Mouse (Mus musculus): Measurements from ENCODE around the gene Adam6b. TPM values are rescaled to one million over a fixed set of nuclear protein-coding genes. Genes with fewer than 3 reads are reported as not detected.
"Not testable (repeated sequence)": the region's sequence is repeated elsewhere in the genome, so short reads cannot be mapped to it uniquely, and the experiment has no call there.

Gene Adam6b
- not detected in 2 replicates for polyA plus RNA-seq (2012; rRNA removed)
- not detected in 2 replicates for polyA plus RNA-seq (2014; fragmentation: Nextera tagmentation; extraction: Ambion mirVana)

DNA sequence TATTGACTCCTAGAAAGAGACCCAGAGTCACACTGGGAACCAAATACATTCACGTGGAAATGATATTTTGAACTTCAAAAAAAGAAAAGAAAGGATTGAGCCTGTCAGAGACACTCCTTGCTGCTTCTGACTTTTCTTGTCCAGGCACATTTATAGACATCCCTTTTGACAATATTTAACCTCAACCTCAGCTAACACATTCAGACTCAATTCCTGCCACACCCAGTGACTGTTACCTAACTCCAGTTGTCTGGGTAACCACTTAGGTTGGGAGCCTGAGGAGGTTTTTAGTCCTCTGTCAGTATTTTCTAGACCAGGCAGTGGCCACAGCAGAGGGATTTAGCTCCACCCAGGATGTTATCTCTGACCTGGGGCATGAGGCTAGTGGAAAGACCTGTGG is at the start of gene Adam6b:
Gene Adam6b, plus strand, starts transcription at position 301 of the 400 bp plus-strand sequence.
- not testable (repeated sequence) for H3K9me3 ChIP-seq (ENCODE audit: control insufficient read depth, low read length); DNase-seq (ENCODE audit: low spot score); H3K4me2 ChIP-seq (replicated peaks; ENCODE audit: low read depth, low read length, severe bottlenecking); H3K4me3 ChIP-seq (replicated peaks; ENCODE audit: low read length); H3K4me1 ChIP-seq (ENCODE audit: control insufficient read depth, insufficient read depth, low read length); H3K9ac ChIP-seq (ENCODE audit: low read depth, low read length, severe bottlenecking); H3K36me3 ChIP-seq (ENCODE audit: control insufficient read depth, insufficient read depth, low read length); H3K27me3 ChIP-seq (ENCODE audit: control insufficient read depth, insufficient read depth, low read length); H3K27ac ChIP-seq (replicated peaks; ENCODE audit: low read depth, low read length); ATAC-seq (ENCODE audit: low FRiP score, low read depth)
- WGBS, result 80% methylated on average over 1 of the region's 1 CpGs

DNA sequence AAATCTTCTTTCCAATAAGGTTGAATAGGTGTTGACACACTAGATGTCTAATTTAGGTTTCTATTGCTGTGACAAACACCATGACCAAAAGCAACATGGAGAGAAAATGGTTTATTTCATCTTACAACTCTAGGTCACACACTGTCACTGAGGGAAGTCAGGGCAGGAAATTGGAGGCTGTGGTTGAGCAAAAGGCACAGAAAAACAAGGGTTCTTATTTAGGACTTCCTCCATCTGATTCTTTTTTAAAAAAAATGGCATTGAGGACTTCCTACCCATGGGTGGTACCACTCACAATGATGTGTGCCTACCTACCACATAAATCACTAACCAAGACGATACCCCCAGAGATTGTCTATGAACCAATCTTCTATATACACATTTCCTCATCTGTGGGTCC is 43.2 kb upstream of the Adam6b start:
- Histone ChIP-seq H3K9ac (ENCODE audit: low read depth, low read length, severe bottlenecking) (no peak overlapping the region), H3K4me3 (replicated peaks; ENCODE audit: low read length) (no peak overlapping the region), H3K27ac (replicated peaks; ENCODE audit: low read depth, low read length) (no peak overlapping the region), H3K4me1 (ENCODE audit: control insufficient read depth, insufficient read depth, low read length) (no peaks in the 10 kb centered on the region), H3K27me3 (ENCODE audit: control insufficient read depth, insufficient read depth, low read length) (no peaks in the 10 kb centered on the region), H3K36me3 (ENCODE audit: control insufficient read depth, insufficient read depth, low read length) (no peaks in the 10 kb centered on the region), H3K4me2 (replicated peaks; ENCODE audit: low read depth, low read length, severe bottlenecking) (no peak overlapping the region), H3K9me3 (ENCODE audit: control insufficient read depth, low read length) (no peaks in the 10 kb centered on the region)
- DNase-seq (ENCODE audit: low spot score) (no peak), ATAC-seq (ENCODE audit: low FRiP score, low read depth) (no peak)
- TF ChIP-seq POLR2A (IDR thresholded peaks at IDR 0.05; ENCODE audit: borderline replicate concordance, extremely low read depth, insufficient read depth, insufficient read length), result no peak
- 96% methylated on average over 1 of the region's 1 CpGs for WGBS

DNA sequence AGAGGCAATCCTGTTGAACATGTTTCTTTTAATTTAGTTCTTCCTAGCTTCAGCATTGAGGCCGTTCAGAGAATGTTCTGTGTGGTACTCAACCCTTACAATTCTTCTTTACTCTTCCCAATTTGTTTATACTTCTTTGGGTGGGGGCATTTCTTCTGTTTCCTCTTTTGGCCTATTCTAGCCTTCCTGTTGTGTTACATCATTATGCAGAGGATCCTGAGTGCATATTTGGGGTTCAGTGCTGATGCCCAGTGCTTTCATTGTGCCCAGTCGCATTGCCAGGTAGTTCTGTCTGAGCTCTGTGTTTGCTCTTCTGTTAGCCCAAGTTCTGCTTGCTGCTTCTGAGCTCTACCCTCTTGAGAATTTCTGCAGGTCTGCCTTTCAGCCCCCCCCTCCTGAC is 13.1 kb upstream of the Adam6b start:
- H3K4me1 ChIP-seq (ENCODE audit: control insufficient read depth, insufficient read depth, low read length), result no peaks in the 10 kb centered on the region
- H3K27ac ChIP-seq (replicated peaks; ENCODE audit: low read depth, low read length), result no peak overlapping the region
- H3K27me3 ChIP-seq (ENCODE audit: control insufficient read depth, insufficient read depth, low read length), result no peaks in the 10 kb centered on the region
- no peak for ATAC-seq (ENCODE audit: low FRiP score, low read depth)
- DNase-seq (ENCODE audit: low spot score), result no peak
- no peaks in the 10 kb centered on the region for H3K36me3 ChIP-seq (ENCODE audit: control insufficient read depth, insufficient read depth, low read length)
- H3K4me3 ChIP-seq (replicated peaks; ENCODE audit: low read length), result no peak overlapping the region
- no peak overlapping the region for H3K4me2 ChIP-seq (replicated peaks; ENCODE audit: low read depth, low read length, severe bottlenecking)
- H3K9ac ChIP-seq (ENCODE audit: low read depth, low read length, severe bottlenecking), result no peak overlapping the region
- no peak for TF ChIP-seq POLR2A (IDR thresholded peaks at IDR 0.05; ENCODE audit: borderline replicate concordance, extremely low read depth, insufficient read depth, insufficient read length)
- H3K9me3 ChIP-seq (ENCODE audit: control insufficient read depth, low read length), result no peaks in the 10 kb centered on the region
- WGBS, result 79% methylated on average over 2 of the region's 2 CpGs

DNA sequence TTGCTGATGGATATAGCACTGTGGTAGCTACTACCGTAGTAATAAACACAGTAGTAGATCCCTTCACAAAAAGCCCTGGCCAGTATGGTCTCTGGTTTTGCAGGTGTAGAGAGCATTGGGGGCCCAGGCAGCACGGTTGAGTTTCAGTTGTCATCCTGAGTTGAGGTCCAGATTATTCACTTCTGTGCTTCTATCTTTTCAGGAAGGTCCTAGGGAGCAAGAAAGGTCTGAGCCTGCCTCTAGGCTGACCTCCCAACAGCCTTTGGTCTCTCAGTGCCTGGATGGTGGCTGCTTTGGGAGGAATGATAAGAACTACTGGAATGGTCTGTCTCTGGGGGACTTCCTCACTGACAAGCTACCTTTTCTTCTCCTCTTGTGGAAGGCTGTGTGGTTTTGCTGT is 7.2 kb upstream of the Adam6b start:
- DNase-seq (ENCODE audit: low spot score), result no peak
- no peak overlapping the region for H3K9ac ChIP-seq (ENCODE audit: low read depth, low read length, severe bottlenecking)
- 73% methylated on average over 2 of the region's 2 CpGs for WGBS
- H3K36me3 ChIP-seq (ENCODE audit: control insufficient read depth, insufficient read depth, low read length), result no peaks in the 10 kb centered on the region
- H3K27ac ChIP-seq (replicated peaks; ENCODE audit: low read depth, low read length), result no peak overlapping the region
- no peaks in the 10 kb centered on the region for H3K4me1 ChIP-seq (ENCODE audit: control insufficient read depth, insufficient read depth, low read length)
- TF ChIP-seq POLR2A (IDR thresholded peaks at IDR 0.05; ENCODE audit: borderline replicate concordance, extremely low read depth, insufficient read depth, insufficient read length), result no peak
- no peak overlapping the region for H3K4me2 ChIP-seq (replicated peaks; ENCODE audit: low read depth, low read length, severe bottlenecking)
- H3K4me3 ChIP-seq (replicated peaks; ENCODE audit: low read length), result no peak overlapping the region
- H3K9me3 ChIP-seq (ENCODE audit: control insufficient read depth, low read length), result no peaks in the 10 kb centered on the region
- ATAC-seq (ENCODE audit: low FRiP score, low read depth), result no peak
- H3K27me3 ChIP-seq (ENCODE audit: control insufficient read depth, insufficient read depth, low read length), result no peaks in the 10 kb centered on the region

DNA sequence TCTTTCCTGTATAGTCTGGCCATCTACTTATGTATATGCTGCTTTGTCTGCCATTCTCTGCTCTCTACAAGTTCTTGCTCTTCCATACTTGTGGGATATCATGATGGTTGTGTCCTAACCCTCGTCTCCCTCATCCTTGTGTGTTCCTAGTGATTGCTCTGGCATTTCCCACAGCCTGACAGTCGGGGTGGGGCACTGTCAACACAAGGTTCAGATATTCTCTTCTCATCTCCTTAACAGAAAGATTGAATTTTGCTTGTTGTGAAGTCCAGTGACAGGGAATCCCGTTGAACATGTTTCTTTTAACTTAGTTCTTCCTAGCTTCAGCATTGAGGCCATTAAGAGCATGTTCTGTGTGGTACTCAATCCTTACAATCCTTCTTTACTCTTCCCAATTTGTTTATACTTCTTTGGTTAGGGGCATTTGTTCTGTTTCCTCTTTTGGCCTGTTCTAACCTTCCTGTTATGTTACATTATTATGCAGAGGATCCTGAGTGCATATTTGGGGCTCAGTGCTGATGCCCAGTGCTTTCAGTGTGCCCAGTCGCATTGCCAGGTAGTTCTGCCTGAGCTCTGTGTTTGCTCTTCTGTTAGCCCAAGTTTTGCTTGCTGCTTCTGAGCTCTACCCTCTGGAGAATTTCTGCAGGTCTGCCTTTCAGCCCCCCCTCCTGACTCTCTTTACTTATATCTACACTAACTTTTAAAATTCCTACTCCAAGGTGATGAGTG is 6.5 kb upstream of the Adam6b start:
- 52% methylated on average over 4 of the region's 4 CpGs for WGBS
- no peak for TF ChIP-seq POLR2A (IDR thresholded peaks at IDR 0.05; ENCODE audit: borderline replicate concordance, extremely low read depth, insufficient read depth, insufficient read length)
- Histone ChIP-seq H3K36me3 (ENCODE audit: control insufficient read depth, insufficient read depth, low read length) (no peaks in the 10 kb centered on the region), H3K4me2 (replicated peaks; ENCODE audit: low read depth, low read length, severe bottlenecking) (no peak overlapping the region), H3K4me1 (ENCODE audit: control insufficient read depth, insufficient read depth, low read length) (no peaks in the 10 kb centered on the region), H3K27me3 (ENCODE audit: control insufficient read depth, insufficient read depth, low read length) (no peaks in the 10 kb centered on the region), H3K9me3 (ENCODE audit: control insufficient read depth, low read length) (no peaks in the 10 kb centered on the region), H3K4me3 (replicated peaks; ENCODE audit: low read length) (no peak overlapping the region), H3K9ac (ENCODE audit: low read depth, low read length, severe bottlenecking) (no peak overlapping the region), H3K27ac (replicated peaks; ENCODE audit: low read depth, low read length) (no peak overlapping the region)
- ATAC-seq (ENCODE audit: low FRiP score, low read depth) (no peak), DNase-seq (ENCODE audit: low spot score) (no peak)
